Mouse (Mus musculus): ENCODE data around the gene Grin1. TPM values are rescaled to one million over a fixed set of nuclear protein-coding genes. Genes with fewer than 3 reads are reported as not detected.

The Grin1 gene
- polyA plus RNA-seq, 1 experiment, result 0.34 TPM

GRCm38 (mm10) chr2:25356208-25357079 lies 37.5 kb upstream of the Grin1 start, which contains the start of gene Dpp7:
TSS of gene Dpp7 (minus strand) at chr2:25356359.
- Histone ChIP-seq H3K4me1 (ENCODE audit: control insufficient read depth, insufficient read depth, low read length) (peaks cover 9% of the 10 kb centered on the region; the same call in 1 of the 2 replicates), H3K27ac (ENCODE audit: insufficient read depth, low read depth, low read length) (peak within 1 kb of the TSS; percentile 14), H3K36me3 (ENCODE audit: control insufficient read depth, insufficient read depth, low read length) (no peaks in the 10 kb centered on the region), H3K27me3 (replicated peaks; ENCODE audit: control insufficient read depth, insufficient read depth, low read length) (no peaks in the 10 kb centered on the region), H3K4me3 (ENCODE audit: insufficient read depth, low read depth, low read length) (peak within 1 kb of the TSS; percentile 66)
- TF ChIP-seq POLR2A (IDR thresholded peaks at IDR 0.05; ENCODE audit: low read depth, low read length) (peak; percentile 46), CTCF (conservative IDR thresholded peaks at IDR 0.05; ENCODE audit: insufficient read depth, insufficient read length, low read depth, low read length) (no peak)
- DNase-seq, result peak; percentile 92
- WGBS, result 3% methylated on average over 13 of the region's 13 CpGs

GRCm38 (mm10) chr2:25355419-25356066 lies 36.6 kb upstream of the Grin1 start:
- TF ChIP-seq POLR2A (IDR thresholded peaks at IDR 0.05; ENCODE audit: low read depth, low read length), result no peak
- TF ChIP-seq CTCF (conservative IDR thresholded peaks at IDR 0.05; ENCODE audit: insufficient read depth, insufficient read length, low read depth, low read length), result no peak
- Histone ChIP-seq H3K27me3 (replicated peaks; ENCODE audit: control insufficient read depth, insufficient read depth, low read length) (no peaks in the 10 kb centered on the region), H3K27ac (ENCODE audit: insufficient read depth, low read depth, low read length) (no peak overlapping the region), H3K4me3 (ENCODE audit: insufficient read depth, low read depth, low read length) (peak overlapping the region; percentile 66), H3K4me1 (ENCODE audit: control insufficient read depth, insufficient read depth, low read length) (peaks cover 9% of the 10 kb centered on the region; the same call in 1 of the 2 replicates), H3K36me3 (ENCODE audit: control insufficient read depth, insufficient read depth, low read length) (no peaks in the 10 kb centered on the region)
- WGBS, result 38% methylated on average over 18 of the region's 18 CpGs
- no peak for DNase-seq

DNA sequence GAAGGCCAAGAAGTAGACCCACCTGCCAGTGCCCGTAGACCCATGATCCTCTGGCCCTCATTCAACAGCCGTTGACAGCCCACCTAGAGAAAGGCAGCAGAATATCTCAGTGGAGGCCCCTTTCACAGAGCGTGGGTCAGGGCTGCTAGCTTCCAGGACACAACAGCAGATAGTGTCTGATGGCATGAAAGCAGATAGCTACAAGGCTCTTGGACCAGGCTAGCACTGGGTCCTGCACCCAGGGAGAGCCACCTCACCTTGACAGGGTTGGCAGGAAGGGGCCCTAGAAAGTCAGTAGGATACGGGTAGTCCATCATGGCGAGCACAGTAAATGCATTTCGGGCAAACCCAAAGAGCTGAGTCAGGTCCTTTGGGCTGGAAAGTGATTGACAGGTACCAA lies 35.2 kb upstream of the Grin1 start:
- no peaks in the 10 kb centered on the region for H3K27me3 ChIP-seq (replicated peaks; ENCODE audit: control insufficient read depth, insufficient read depth, low read length)
- TF ChIP-seq CTCF (conservative IDR thresholded peaks at IDR 0.05; ENCODE audit: insufficient read depth, insufficient read length, low read depth, low read length) (no peak), POLR2A (IDR thresholded peaks at IDR 0.05; ENCODE audit: low read depth, low read length) (no peak)
- H3K4me1 ChIP-seq (ENCODE audit: control insufficient read depth, insufficient read depth, low read length), result peaks cover 9% of the 10 kb centered on the region; the same call in 1 of the 2 replicates
- no peak overlapping the region for H3K27ac ChIP-seq (ENCODE audit: insufficient read depth, low read depth, low read length)
- WGBS, result 73% methylated on average over 6 of the region's 6 CpGs
- no peak for DNase-seq
- H3K4me3 ChIP-seq (ENCODE audit: insufficient read depth, low read depth, low read length), result no peak overlapping the region
- no peaks in the 10 kb centered on the region for H3K36me3 ChIP-seq (ENCODE audit: control insufficient read depth, insufficient read depth, low read length)

GRCm38 (mm10) chr2:25350701-25351100 lies 31.7 kb upstream of the Grin1 start:
- H3K4me1 ChIP-seq (ENCODE audit: control insufficient read depth, insufficient read depth, low read length), result peaks cover 6% of the 10 kb centered on the region; the same call in 1 of the 2 replicates
- H3K27me3 ChIP-seq (replicated peaks; ENCODE audit: control insufficient read depth, insufficient read depth, low read length), result no peaks in the 10 kb centered on the region
- H3K27ac ChIP-seq (ENCODE audit: insufficient read depth, low read depth, low read length), result no peak overlapping the region
- 95% methylated on average over 3 of the region's 3 CpGs for WGBS
- no peak for TF ChIP-seq CTCF (conservative IDR thresholded peaks at IDR 0.05; ENCODE audit: insufficient read depth, insufficient read length, low read depth, low read length)
- TF ChIP-seq POLR2A (IDR thresholded peaks at IDR 0.05; ENCODE audit: low read depth, low read length), result no peak
- H3K36me3 ChIP-seq (ENCODE audit: control insufficient read depth, insufficient read depth, low read length), result peaks cover 1% of the 10 kb centered on the region
- DNase-seq, result no peak
- H3K4me3 ChIP-seq (ENCODE audit: insufficient read depth, low read depth, low read length), result no peak overlapping the region

- no peaks in the 10 kb centered on the region for H3K27me3 ChIP-seq (replicated peaks; ENCODE audit: control insufficient read depth, insufficient read depth, low read length)
- peaks cover 1% of the 10 kb centered on the region for H3K36me3 ChIP-seq (ENCODE audit: control insufficient read depth, insufficient read depth, low read length)
- no peak for TF ChIP-seq POLR2A (IDR thresholded peaks at IDR 0.05; ENCODE audit: low read depth, low read length)
- no peak for TF ChIP-seq CTCF (conservative IDR thresholded peaks at IDR 0.05; ENCODE audit: insufficient read depth, insufficient read length, low read depth, low read length)
- WGBS, result 97% methylated on average over 4 of the region's 4 CpGs
- H3K4me1 ChIP-seq (ENCODE audit: control insufficient read depth, insufficient read depth, low read length), result no peaks in the 10 kb centered on the region
- no peak for DNase-seq
- H3K27ac ChIP-seq (ENCODE audit: insufficient read depth, low read depth, low read length), result no peak overlapping the region
- no peak overlapping the region for H3K4me3 ChIP-seq (ENCODE audit: insufficient read depth, low read depth, low read length)
Observed at GRCm38 (mm10) chr2:25349499-25349898, 30.5 kb upstream of the Grin1 start.

GRCm38 (mm10) chr2:25348162-25348561 lies 29.2 kb upstream of the Grin1 start:
- no peaks in the 10 kb centered on the region for H3K4me1 ChIP-seq (ENCODE audit: control insufficient read depth, insufficient read depth, low read length)
- H3K27me3 ChIP-seq (replicated peaks; ENCODE audit: control insufficient read depth, insufficient read depth, low read length), result no peaks in the 10 kb centered on the region
- TF ChIP-seq POLR2A (IDR thresholded peaks at IDR 0.05; ENCODE audit: low read depth, low read length), result no peak
- TF ChIP-seq CTCF (conservative IDR thresholded peaks at IDR 0.05; ENCODE audit: insufficient read depth, insufficient read length, low read depth, low read length), result no peak
- H3K27ac ChIP-seq (ENCODE audit: insufficient read depth, low read depth, low read length), result no peak overlapping the region
- DNase-seq, result no peak
- peaks cover 1% of the 10 kb centered on the region for H3K36me3 ChIP-seq (ENCODE audit: control insufficient read depth, insufficient read depth, low read length)
- WGBS, result 75% methylated on average over 7 of the region's 7 CpGs
- H3K4me3 ChIP-seq (ENCODE audit: insufficient read depth, low read depth, low read length), result no peak overlapping the region

GRCm38 (mm10) chr2:25338303-25338702 lies 19.3 kb upstream of the Grin1 start:
- WGBS, result 87% methylated on average over 6 of the region's 6 CpGs
- Histone ChIP-seq H3K36me3 (ENCODE audit: control insufficient read depth, insufficient read depth, low read length) (no peaks in the 10 kb centered on the region; the same call in 1 of the 2 replicates), H3K27ac (ENCODE audit: insufficient read depth, low read depth, low read length) (no peak overlapping the region), H3K4me3 (ENCODE audit: insufficient read depth, low read depth, low read length) (no peak overlapping the region), H3K27me3 (replicated peaks; ENCODE audit: control insufficient read depth, insufficient read depth, low read length) (no peaks in the 10 kb centered on the region), H3K4me1 (ENCODE audit: control insufficient read depth, insufficient read depth, low read length) (peaks cover 4% of the 10 kb centered on the region; the same call in 1 of the 2 replicates)
- no peak for DNase-seq
- TF ChIP-seq POLR2A (IDR thresholded peaks at IDR 0.05; ENCODE audit: low read depth, low read length) (no peak), CTCF (conservative IDR thresholded peaks at IDR 0.05; ENCODE audit: insufficient read depth, insufficient read length, low read depth, low read length) (no peak)

All from kidney, adult 2 months (tissue).